Mouse (Mus musculus): Measurements from ENCODE around the gene Svbp.

- no peak for TF ChIP-seq CTCF (IDR thresholded peaks at IDR 0.05; ENCODE audit: low read depth, low read length)
- no peak for TF ChIP-seq POLR2A (IDR thresholded peaks at IDR 0.05; ENCODE audit: extremely low read depth, insufficient read depth, low read length)
These were observed 46.4 kb upstream of the Svbp start for GRCm38 (mm10) chr4:119148741-119149140.

Data from liver, adult 2 months (tissue).